Mouse (Mus musculus): ENCODE results near the gene Gas8. TPM values are rescaled to one million over a fixed set of nuclear protein-coding genes. Genes with fewer than 3 reads are reported as not detected.
"Not testable (repeated sequence)": the region's sequence is repeated elsewhere in the genome, so short reads cannot be mapped to it uniquely, and the experiment has no call there.

Gas8 gene
- total RNA-seq, 2 experiments from 2014 or later: 3.7 to 4.2 TPM

DNA sequence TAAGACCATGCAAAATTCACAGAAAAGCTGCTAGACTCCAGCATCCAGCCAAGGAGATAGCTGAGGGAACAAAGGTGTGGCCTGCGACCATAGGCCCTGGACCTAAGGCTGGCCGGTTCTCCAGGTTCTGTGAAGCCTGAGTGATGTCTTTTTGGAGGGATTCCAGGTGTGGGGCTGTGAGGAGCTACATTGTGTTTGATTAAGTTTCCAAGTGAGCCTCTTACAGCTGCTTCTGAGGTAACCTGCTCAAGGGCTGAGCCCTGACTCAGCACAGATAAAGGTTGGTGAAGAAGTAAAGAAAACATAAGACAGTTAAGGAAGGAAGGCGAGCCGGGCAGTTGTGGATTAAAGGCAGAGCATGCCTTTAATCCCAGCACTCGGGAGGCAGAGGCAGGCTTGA, 16.4 kb upstream of the Gas8 start:
- DNase-seq: no peak
- intact Hi-C loops (cut with DNase I): no loop called here
- Histone ChIP-seq H3K4me3 (no peak overlapping the region), H3K27ac (no peak overlapping the region)
- TF ChIP-seq CTCF (IDR thresholded peaks at IDR 0.05): no peak

DNA sequence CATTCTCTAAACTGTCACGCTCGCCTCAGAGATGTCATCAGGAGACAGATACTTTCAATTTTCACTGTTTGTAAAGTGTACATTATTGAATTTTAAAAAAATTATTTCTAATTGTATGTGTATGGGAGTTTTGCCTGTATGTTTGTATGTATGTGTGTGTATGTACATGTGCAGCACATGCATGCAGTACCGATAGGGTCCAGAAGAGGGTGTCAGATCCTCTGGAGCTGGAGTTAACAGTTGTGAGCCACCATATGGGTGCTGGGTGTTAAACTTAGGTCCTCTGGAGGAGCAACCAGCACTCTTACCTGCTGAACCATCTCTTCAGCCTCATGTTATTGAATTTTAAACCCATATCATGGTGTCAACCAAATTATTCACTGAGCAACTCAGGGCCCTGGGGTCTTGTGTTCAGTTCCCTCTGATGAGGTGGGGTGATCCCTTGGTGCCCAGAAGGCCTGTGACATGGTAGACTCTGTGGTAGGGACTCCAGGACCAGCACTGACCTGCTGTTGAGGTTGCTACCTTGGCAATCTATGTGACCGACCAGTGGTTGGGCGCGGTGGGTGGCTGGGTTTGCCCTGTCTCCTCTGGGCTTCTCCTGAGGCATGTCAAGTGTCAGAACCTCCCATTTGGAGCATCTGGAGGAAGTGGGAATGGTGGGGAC, 14.7 kb upstream of the Gas8 start:
- no peak; the same call in 1 of the 2 replicates for TF ChIP-seq CTCF (IDR thresholded peaks at IDR 0.05)
- intact Hi-C loops (cut with DNase I): no loop called here
- Histone ChIP-seq H3K27ac (no peak overlapping the region), H3K4me3 (no peak overlapping the region)
- DNase-seq: no peak

DNA sequence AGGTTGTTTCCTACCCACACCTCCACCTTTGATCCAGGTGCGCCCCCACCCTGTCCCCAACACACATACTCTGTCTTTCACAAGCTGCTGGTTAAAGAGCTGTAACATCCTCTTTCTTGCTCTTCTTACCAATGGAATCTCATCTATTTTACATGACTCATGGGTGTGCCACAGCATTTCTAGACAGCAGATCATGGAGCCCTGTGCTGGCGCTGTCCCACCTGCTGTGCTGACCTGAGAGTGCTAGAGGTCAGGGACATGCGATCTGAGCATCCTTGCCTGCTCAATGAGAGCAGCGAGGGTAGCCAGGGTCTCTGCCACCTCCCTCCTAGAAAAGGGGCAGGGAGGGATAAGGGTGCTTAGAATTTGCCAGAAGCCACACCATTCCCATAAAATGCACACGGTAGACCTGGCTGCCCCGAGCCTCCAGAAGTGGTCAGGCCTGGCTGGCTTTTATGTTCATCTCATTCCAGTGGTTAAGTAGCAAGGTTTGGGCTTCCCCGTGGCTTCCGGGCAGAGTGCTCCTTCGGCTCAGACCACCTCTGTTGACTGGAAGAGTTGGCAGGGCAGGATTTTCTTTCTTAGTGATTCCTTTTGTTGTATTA, 13.9 kb upstream of the Gas8 start:
- intact Hi-C loops (cut with DNase I): no loop called here
- no peak overlapping the region for H3K4me3 ChIP-seq
- no peak for TF ChIP-seq CTCF (IDR thresholded peaks at IDR 0.05)
- no peak overlapping the region for H3K27ac ChIP-seq
- DNase-seq: no peak

DNA sequence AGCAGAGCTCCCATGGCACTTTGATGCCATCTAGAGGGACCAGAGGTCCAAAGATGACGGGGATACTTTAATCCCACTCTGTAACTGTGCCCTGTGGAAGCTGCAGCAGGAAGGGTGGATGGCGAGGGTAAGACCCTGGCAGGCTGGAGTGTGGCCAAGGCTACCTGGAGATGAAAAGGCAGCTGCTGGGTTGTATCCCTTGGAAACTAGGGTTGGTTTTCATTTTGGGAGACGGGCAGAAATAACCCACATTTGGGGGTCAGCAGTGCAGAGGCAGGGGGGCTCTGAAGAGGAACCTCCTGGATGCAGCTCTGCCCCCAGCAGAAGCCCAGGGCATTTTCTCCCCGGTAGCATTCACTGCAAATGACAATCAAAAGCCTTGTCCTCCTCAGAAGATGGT, 13.4 kb upstream of the Gas8 start:
- intact Hi-C loops (cut with DNase I): no loop called here
- no peak overlapping the region for H3K4me3 ChIP-seq
- no peak for TF ChIP-seq CTCF (IDR thresholded peaks at IDR 0.05)
- H3K27ac ChIP-seq: no peak overlapping the region
- DNase-seq: no peak

DNA sequence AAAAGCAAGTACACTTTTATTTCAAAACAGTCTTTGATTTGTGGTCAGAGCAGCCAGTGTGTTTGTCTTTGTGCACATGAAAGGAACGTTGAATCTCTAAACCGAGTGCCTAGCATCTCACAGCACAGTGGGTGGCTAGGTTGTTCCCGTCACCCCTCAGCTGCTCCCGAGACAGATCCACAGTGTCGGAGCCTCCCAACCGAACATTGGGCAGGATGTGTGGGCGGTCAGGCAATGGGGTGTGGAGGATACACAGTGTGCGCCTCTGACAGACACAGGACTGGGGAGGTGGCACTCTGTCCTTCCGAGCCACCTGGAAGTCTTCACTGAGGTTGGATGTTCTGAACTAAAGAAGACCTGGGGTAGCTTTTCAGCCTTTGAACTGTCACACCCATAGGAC, 12.9 kb upstream of the Gas8 start:
- intact Hi-C loops (cut with DNase I): no loop called here
- DNase-seq: no peak
- Histone ChIP-seq H3K27ac (no peak overlapping the region), H3K4me3 (no peak overlapping the region)
- no peak for TF ChIP-seq CTCF (IDR thresholded peaks at IDR 0.05)

DNA sequence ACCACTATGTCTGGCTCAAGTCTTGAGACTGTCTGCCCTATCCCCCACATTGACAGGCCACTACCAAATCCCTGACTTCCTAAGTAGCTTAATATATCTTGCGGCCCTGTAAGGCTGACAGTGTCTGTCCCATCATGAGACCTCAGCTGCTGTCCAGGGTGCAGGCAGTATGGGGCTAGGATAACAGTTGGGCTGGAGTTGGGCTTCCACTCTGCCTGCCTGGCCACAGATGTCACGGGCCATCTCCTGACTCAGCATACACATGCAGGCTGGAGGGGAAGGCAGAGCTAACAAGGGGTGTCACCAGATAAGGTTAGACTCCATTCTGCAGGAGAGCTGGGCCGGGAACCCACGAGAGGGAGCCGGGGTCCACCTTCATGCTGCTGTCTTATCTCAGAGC, 11.5 kb upstream of the Gas8 start:
- no peak for TF ChIP-seq CTCF (IDR thresholded peaks at IDR 0.05)
- H3K27ac ChIP-seq: no peak overlapping the region
- DNase-seq: no peak
- H3K4me3 ChIP-seq: no peak overlapping the region
- intact Hi-C loops (cut with DNase I): no loop called here

DNA sequence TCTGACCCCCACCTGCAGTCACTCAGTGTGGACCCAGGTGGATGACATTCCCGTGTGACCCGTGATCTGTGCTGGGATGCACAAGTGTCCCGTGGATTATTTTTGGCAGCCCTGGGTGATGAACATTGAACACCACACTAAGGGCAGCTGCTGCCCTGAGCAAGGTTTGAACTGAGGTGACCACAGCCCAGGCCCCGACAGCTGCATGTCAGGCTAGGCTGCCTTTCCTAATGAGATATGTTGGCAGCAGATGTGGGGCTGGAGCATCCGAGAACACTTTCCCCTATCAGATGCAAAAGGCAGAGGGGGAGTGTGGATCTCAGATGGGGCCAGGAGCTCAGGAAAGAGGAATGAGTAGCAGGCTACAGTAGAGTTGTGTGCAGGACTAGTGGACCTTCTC, 7.8 kb upstream of the Gas8 start:
- intact Hi-C loops (cut with DNase I): no loop called here
- DNase-seq: no peak
- TF ChIP-seq CTCF (IDR thresholded peaks at IDR 0.05): no peak

DNA sequence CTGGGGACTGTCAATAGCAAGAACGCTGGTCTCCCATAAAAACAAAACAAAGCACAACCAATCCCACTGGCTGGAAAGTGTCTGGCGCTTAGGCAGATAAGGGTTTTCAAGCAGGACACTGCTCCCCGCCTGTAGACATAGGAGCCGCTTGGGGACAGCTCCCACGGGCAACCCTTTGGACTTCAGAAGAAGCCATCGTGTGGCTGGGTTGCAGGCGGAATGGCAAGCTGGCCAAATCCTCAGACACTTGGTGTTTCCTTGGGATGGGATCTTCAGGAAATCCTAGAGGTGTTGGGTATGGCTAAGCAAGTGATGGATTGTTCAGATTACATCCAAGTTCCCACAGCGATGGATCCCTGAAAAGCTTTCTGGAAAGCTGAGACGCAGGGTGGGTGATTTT, 4.5 kb upstream of the Gas8 start:
- intact Hi-C loops (cut with DNase I): no loop called here
- Histone ChIP-seq H3K27ac (no peak overlapping the region), H3K4me3 (peak overlapping the region; percentile 81)
- no peak for TF ChIP-seq CTCF (IDR thresholded peaks at IDR 0.05)
- no peak for DNase-seq

More for the DNA sequence above, 7.8 kb upstream of the Gas8 start:
- no peak overlapping the region for H3K27ac ChIP-seq
- no peak overlapping the region for H3K4me3 ChIP-seq

DNA sequence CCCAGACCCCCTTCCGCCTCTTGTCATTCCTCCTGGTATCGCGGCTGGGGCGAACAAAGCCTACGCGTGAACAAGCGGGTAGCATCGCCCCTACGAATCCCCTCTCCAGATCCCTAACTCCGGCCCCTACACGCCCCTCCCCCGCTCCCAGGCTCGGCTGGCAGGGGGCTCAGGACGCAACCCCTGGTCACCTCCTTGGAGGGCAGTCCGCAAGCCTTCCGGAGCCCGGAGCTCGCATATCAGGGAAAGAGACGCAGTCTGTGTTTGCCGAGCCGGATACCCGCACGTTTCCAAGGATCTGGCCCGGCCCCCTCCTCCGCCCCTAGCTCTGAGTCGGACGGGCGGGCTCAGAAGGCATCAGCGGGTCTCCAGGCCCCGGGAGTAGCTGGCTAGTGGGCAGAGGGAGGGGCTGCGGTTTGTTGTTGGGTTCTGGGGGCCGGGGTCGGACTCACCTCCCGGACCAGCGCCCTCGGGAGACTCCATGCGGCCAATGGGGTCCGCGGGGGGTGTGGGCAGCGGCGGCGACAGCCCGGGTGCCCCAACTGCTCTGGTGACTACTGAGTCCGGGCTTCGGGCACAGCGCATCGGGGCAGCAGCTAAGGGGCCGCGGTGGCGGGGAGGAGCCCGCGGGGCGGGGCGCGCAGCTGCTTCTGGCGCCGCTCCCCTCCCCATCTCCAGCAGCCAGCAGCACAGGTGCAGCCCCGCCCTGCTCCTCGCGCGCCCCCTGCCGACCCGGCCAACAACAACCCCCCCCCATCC, 3.7 kb upstream of the Gas8 start, which contains the start of gene Dbndd1:
TSS of gene Dbndd1 (minus strand) at position 683 of the 759 bp plus-strand sequence.
- peak; percentile 64 for DNase-seq
- intact Hi-C loops (cut with DNase I): no loop called here
- Histone ChIP-seq H3K27ac (no peak within 1 kb of the TSS), H3K4me3 (peak within 1 kb of the TSS; percentile 81)
- peak; percentile 10; the same call in 1 of the 2 replicates for TF ChIP-seq CTCF (IDR thresholded peaks at IDR 0.05)

DNA sequence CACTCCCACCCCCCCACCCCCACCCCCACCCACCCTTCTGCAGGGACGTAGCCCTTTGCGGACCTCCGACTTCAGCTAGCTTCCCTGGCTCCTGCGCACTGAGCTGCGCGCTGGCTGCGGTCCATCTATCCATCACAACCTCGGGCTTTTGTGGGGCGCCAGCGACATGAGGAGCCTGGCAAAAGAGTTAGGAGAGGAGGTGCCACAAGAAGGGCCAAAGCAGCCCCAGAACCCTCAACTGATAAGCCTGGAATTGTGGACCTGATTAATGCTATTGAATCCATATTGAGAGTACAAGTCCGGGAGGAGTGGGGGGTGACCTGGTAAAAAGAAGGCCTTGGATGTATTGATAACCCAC, 3.1 kb upstream of the Gas8 start:
- intact Hi-C loops (cut with DNase I): no loop called here
- no peak for TF ChIP-seq CTCF (IDR thresholded peaks at IDR 0.05)
- Histone ChIP-seq H3K27ac (no peak overlapping the region), H3K4me3 (peak overlapping the region; percentile 81)
- no peak for DNase-seq

DNA sequence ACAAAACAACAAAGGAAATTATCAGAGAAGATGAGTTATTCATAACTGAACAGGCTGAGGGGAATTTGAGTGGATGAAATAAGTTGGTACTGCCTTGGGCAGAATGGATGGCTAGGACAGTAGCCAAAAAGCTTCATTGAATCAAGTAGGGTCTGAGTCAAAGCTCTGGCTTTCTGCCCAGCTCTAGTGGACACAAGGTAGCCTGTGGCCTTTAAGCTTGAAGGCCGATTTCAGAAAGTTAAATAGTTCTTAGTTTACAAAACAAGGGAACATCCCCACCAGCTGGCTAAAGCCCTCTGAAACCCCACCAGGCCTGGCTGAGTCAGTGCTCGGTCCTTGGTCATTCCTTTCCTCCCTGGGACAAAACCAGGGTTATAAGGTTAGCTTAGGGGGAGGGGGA, 2.0 kb upstream of the Gas8 start:
- Histone ChIP-seq H3K27ac (no peak overlapping the region), H3K4me3 (no peak overlapping the region)
- intact Hi-C loops (cut with DNase I): no loop called here
- DNase-seq: no peak
- TF ChIP-seq CTCF (IDR thresholded peaks at IDR 0.05): no peak

DNA sequence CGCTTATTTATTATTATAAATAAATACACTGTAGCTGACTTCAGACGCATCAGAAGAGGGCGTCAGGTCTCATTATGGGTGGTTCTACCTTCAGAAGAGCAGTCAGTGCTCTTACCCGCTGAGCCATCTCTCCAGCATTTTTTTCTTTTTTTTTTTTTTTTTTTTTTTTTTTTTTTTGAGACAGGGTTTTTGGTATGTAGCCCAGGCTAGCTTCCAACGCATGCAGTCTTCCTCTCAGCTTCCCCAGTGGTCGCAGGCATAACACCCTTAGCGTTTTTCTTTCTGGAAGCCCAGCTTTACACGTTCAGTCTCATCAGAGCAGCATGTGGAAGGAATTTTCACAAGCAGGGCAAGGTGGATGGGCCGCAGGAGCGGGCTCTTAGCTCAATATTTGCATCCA, 462 bp upstream of the Gas8 start:
- no peak for TF ChIP-seq CTCF (IDR thresholded peaks at IDR 0.05)
- Histone ChIP-seq H3K27ac (no peak overlapping the region), H3K4me3 (peak overlapping the region; percentile 87)
- DNase-seq: no peak
- intact Hi-C loops (cut with DNase I): no loop called here

DNA sequence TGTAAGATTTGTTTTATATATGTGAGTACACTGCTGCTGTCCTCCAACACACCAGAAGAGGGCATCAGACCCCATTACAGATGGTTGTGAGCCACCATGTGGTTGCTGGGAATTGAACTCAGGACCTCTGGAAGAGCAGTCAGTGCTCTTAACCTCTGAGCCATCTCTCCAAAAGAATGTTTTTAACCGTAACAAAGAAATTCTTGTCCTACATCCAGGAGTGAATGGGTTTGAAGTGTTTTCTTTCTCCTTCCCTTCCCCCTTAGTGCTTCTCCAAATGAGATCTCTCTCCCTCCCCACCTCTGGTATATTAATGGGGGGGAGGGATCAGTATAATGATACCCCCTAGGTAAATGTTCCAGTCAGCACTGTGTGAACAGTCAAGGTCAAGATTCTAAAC, 1.4 kb downstream of the Gas8 start:
- intact Hi-C loops (cut with DNase I); H3K4me3 ChIP-seq; DNase-seq; H3K27ac ChIP-seq: not testable (repeated sequence)

Data from gastrocnemius, adult 2 months (tissue).